Mouse (Mus musculus) CH12.LX (cell line): ENCODE data around the gene Dok5. TPM values are rescaled to one million over a fixed set of nuclear protein-coding genes. Genes with fewer than 3 reads are reported as not detected.

Experiments used
- DNase-seq: peaks from one replicate; pipeline ENCODE4 v3.0.0-alpha.2; 2013; ENCODE audit errors: extremely low read depth
- H3K27ac ChIP-seq: 2 replicates; pipeline ENCODE4 v1.5.1; 2012; ENCODE audit warnings: low read depth, mild to moderate bottlenecking, control low read depth, moderate library complexity; ENCODE audit not compliant: insufficient read depth
- H3K27me3 ChIP-seq: replicated peaks from 2 replicates; pipeline ENCODE3; 2012; ENCODE audit warnings: inconsistent platforms
- H3K36me3 ChIP-seq, 2 experiments: replicated peaks in 1 of 2; 2 replicates each; pipeline versions ENCODE3 to v1.6.1; 2012; ENCODE audit warnings: inconsistent platforms in 1 of 2, low read length in 1 of 2, mild to moderate bottlenecking in 1 of 2, mixed read lengths in 1 of 2, moderate library complexity in 1 of 2; ENCODE audit not compliant: control insufficient read depth in 1 of 2, insufficient read depth in 1 of 2
- H3K4me1 ChIP-seq, 2 experiments: 2 replicates each; pipeline ENCODE4 v1.6.1; 2012; ENCODE audit warnings: inconsistent platforms in 1 of 2, moderate library complexity in 1 of 2; ENCODE audit not compliant: insufficient read depth in 2 of 2, control insufficient read depth in 1 of 2
- H3K4me2 ChIP-seq: 2 replicates; pipeline ENCODE4 v1.6.1; 2012; ENCODE audit warnings: low read depth, mild to moderate bottlenecking, control low read depth; ENCODE audit not compliant: poor library complexity, insufficient read depth, severe bottlenecking
- H3K4me3 ChIP-seq, 3 experiments: fragments of 150-350 bp in 1 of 3; sonication (generic) in 1 of 3; replicated peaks in 1 of 3; 2 replicates each; pipeline versions ENCODE3 to v1.5.1; 2011 to 2012; ENCODE audit warnings: low read depth in 2 of 3, low read length in 2 of 3, mild to moderate bottlenecking in 2 of 3, moderate library complexity in 2 of 3, control low read depth in 1 of 3, improper control_type of control experiment in 1 of 3, inconsistent platforms in 1 of 3, mixed read lengths in 1 of 3; ENCODE audit not compliant: poor library complexity in 1 of 3
- H3K79me2 ChIP-seq: replicated peaks from 2 replicates; pipeline ENCODE4 v1.6.1; 2012; ENCODE audit warnings: mild to moderate bottlenecking, moderate library complexity; ENCODE audit not compliant: control insufficient read depth, poor library complexity, insufficient read depth, severe bottlenecking; ENCODE audit errors: extremely low read depth
- H3K9ac ChIP-seq: 2 replicates; pipeline ENCODE4 v1.6.1; 2012; ENCODE audit warnings: low read depth, mild to moderate bottlenecking, control low read depth, moderate library complexity; ENCODE audit not compliant: insufficient read depth
- H3K9me3 ChIP-seq: replicated peaks from 2 replicates; pipeline ENCODE3; 2012; ENCODE audit warnings: low read length, inconsistent platforms, mixed read lengths
- BHLHE40 ChIP-seq: IDR thresholded peaks from 2 replicates; pipeline ENCODE4 v1.6.1; 2011; ENCODE audit warnings: mild to moderate bottlenecking, low read depth, low read length, improper control_type of control experiment
- CTCF ChIP-seq, 2 experiments: IDR thresholded peaks in 1 of 2; conservative IDR thresholded peaks in 1 of 2; 2 replicates each; pipeline ENCODE4 v1.5.1; 2011 to 2012; ENCODE audit warnings: low read depth in 2 of 2, low read length in 2 of 2, improper control_type of control experiment in 1 of 2, inconsistent platforms in 1 of 2, mild to moderate bottlenecking in 1 of 2, moderate library complexity in 1 of 2
- E2F4 ChIP-seq: IDR thresholded peaks from 2 replicates; pipeline ENCODE4 v1.6.1; 2011; ENCODE audit warnings: low read depth, low read length, improper control_type of control experiment; ENCODE audit not compliant: insufficient replicate concordance
- IRF4 ChIP-seq: IDR thresholded peaks from 2 replicates; pipeline ENCODE4 v1.6.1; 2014; ENCODE audit warnings: low read depth, mild to moderate bottlenecking, inconsistent platforms, low read length, improper control_type of control experiment
- JUN ChIP-seq: IDR thresholded peaks from 2 replicates; pipeline ENCODE4 v1.6.1; 2011; ENCODE audit warnings: low read depth, mild to moderate bottlenecking, low read length, improper control_type of control experiment, moderate library complexity; ENCODE audit not compliant: insufficient read depth
- JUND ChIP-seq: conservative IDR thresholded peaks from 2 replicates; pipeline ENCODE4 v1.6.1; 2011; ENCODE audit warnings: low read depth, low read length, improper control_type of control experiment
- KAT2A ChIP-seq: IDR thresholded peaks from 2 replicates; pipeline ENCODE4 v1.6.1; 2012; ENCODE audit warnings: low read length, improper control_type of control experiment, inconsistent platforms; ENCODE audit not compliant: insufficient replicate concordance
- MAX ChIP-seq: IDR thresholded peaks from 2 replicates; pipeline ENCODE4 v1.6.1; 2011; ENCODE audit warnings: low read length, improper control_type of control experiment
- MAZ ChIP-seq: IDR thresholded peaks from 2 replicates; pipeline ENCODE4 v1.6.1; 2012; ENCODE audit warnings: low read depth, mild to moderate bottlenecking, inconsistent platforms, low read length, improper control_type of control experiment, moderate library complexity
- PAX5 ChIP-seq: IDR thresholded peaks from 2 replicates; pipeline ENCODE4 v1.6.1; 2012; ENCODE audit warnings: low read length, inconsistent platforms, mixed read lengths
- POLR2A ChIP-seq: IDR thresholded peaks from 2 replicates; pipeline ENCODE4 v1.6.1; 2011; ENCODE audit warnings: low read depth, mild to moderate bottlenecking, improper control_type of control experiment, low read length
- RAD21 ChIP-seq: IDR thresholded peaks from 2 replicates; pipeline ENCODE4 v1.6.1; 2011; ENCODE audit warnings: low read depth, mild to moderate bottlenecking, low read length, improper control_type of control experiment, moderate library complexity
- SIN3A ChIP-seq: IDR thresholded peaks from 2 replicates; pipeline ENCODE4 v1.6.1; 2012; ENCODE audit warnings: low read length, improper control_type of control experiment, inconsistent platforms
- SMC3 ChIP-seq: IDR thresholded peaks from 2 replicates; pipeline ENCODE4 v1.6.1; 2011; ENCODE audit warnings: low read depth, low read length, improper control_type of control experiment
- TCF12 ChIP-seq: IDR thresholded peaks from 2 replicates; pipeline ENCODE4 v1.6.1; 2014; ENCODE audit warnings: low read depth, mild to moderate bottlenecking, inconsistent platforms, low read length, improper control_type of control experiment
- USF1 ChIP-seq: IDR thresholded peaks from 2 replicates; pipeline ENCODE4 v1.6.1; 2014; ENCODE audit warnings: low read depth, mild to moderate bottlenecking, inconsistent platforms, low read length, improper control_type of control experiment
- USF2 ChIP-seq: conservative IDR thresholded peaks from 2 replicates; pipeline ENCODE4 v1.6.1; 2011; ENCODE audit warnings: low read depth, low read length, improper control_type of control experiment
- ZKSCAN1 ChIP-seq: IDR thresholded peaks from 2 replicates; pipeline ENCODE4 v1.6.1; 2012; ENCODE audit warnings: low read depth, inconsistent platforms, low read length, improper control_type of control experiment, borderline replicate concordance
- ZMIZ1 ChIP-seq: IDR thresholded peaks from 2 replicates; pipeline ENCODE4 v1.6.1; 2012; ENCODE audit warnings: low read depth, mild to moderate bottlenecking, inconsistent platforms, low read length, improper control_type of control experiment
- ZNF384 ChIP-seq: IDR thresholded peaks from 2 replicates; pipeline ENCODE4 v1.6.1; 2012; ENCODE audit warnings: low read depth, low read length, improper control_type of control experiment, inconsistent platforms
- dilution Hi-C: fragments of 300-500 bp; cut with MboI; formaldehyde crosslinking; loops from 2 replicates; pipeline ENCODE4 v1.14.3; 2020; ENCODE audit warnings: low sequenced_read_pairs; ENCODE audit not compliant: extremely low pct_unique_long_range_greater_than_20kb, extremely low pct_ligation_motif_present
- in situ Hi-C: fragments of 300-500 bp; cut with MboI; formaldehyde crosslinking; loops from 3 replicates; pipeline ENCODE4 v1.14.3; 2019; ENCODE audit warnings: low sequenced_read_pairs, low pct_ligation_motif_present, low pct_unique_long_range_greater_than_20kb, mixed read lengths
- polyA plus RNA-seq: library from polyadenylated mRNA; unstranded; fragments of >175 nt; gene quantifications from 2 replicates; pipeline ENCODE4 v1.2.1, GENCODE M21; 2012; ENCODE audit warnings: low read depth; ENCODE audit not compliant: insufficient read length
- total RNA-seq, 2 experiments: library from RNA; depleted of rRNA; stranded (reverse); fragments of 300-350 nt in 1 of 2; fragments of >200 nt in 1 of 2; gene quantifications; 2 replicates each; pipeline ENCODE4 v1.2.3; 2012 to 2014

Dok5 gene
- total and polyA plus RNA-seq, 3 experiments, result not detected

DNA sequence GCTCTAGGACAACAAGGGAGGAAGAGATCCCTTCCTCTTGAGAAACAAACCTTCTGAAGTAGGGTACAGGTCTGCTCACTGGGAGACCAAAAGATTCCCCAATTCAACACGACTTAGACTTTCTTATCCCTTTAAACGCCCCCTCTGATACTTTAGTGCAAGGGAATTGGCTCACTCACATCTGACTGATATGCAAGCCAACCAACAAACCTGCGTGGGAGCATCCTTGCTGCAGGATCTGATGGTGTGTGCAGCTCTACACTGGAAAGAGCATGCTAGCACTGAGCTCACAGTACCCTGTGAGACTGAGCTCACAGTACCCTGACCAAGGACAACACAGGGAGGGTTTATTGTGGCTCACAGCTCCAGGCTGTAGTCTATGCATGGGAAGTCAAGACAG lies 139.9 kb downstream of the Dok5 start:
- Histone ChIP-seq H3K9me3 (peaks cover 70% of the 10 kb centered on the region), H3K36me3 (no peaks in the 10 kb centered on the region), H3K27me3 (no peaks in the 10 kb centered on the region), H3K79me2 (no peaks in the 10 kb centered on the region), H3K27ac (no peak overlapping the region), H3K9ac (no peak overlapping the region), H3K4me1 (no peaks in the 10 kb centered on the region), H3K4me3 (no peak overlapping the region), H3K4me2 (no peak overlapping the region)
- in situ Hi-C loops (loop anchor here (10.0 kb wide), 1 partner anchor 1343 kb away; no protein-coding TSS in a partner anchor), dilution Hi-C loops (no loop called here)
- no peak for TF ChIP-seq ZMIZ1
- TF ChIP-seq PAX5, result no peak
- no peak for TF ChIP-seq IRF4
- no peak for TF ChIP-seq E2F4
- TF ChIP-seq TCF12, result no peak
- no peak for TF ChIP-seq JUND
- no peak for TF ChIP-seq RAD21
- no peak for TF ChIP-seq SMC3
- no peak for TF ChIP-seq SIN3A
- no peak for TF ChIP-seq MAX
- DNase-seq, result no peak

DNA sequence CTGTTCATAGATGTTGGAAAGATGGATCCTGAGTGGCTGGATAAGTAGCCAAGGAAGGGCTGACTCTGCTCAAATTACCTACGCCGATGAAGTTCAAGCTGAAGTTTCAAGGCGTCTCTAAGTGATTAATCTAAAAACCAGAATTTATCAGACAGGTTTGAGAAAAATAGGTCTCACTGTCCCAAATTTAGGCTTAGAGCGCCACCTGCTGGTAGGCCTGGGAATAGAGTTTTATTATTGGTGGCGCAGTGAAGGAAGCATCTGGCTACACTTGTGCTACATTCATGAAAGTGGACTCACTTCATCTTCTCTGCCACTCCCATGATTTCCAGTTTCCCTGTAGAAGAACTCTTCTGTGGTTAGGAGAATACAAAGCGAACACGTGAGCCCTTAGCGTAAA lies 141.8 kb downstream of the Dok5 start:
- dilution Hi-C loops (no loop called here), in situ Hi-C loops (loop anchor here (10.0 kb wide), 1 partner anchor 1341 kb away; no protein-coding TSS in a partner anchor)
- Histone ChIP-seq H3K4me2 (no peak overlapping the region), H3K27me3 (no peaks in the 10 kb centered on the region), H3K4me1 (no peaks in the 10 kb centered on the region), H3K36me3 (no peaks in the 10 kb centered on the region), H3K4me3 (no peak overlapping the region), H3K9me3 (peaks cover 75% of the 10 kb centered on the region), H3K9ac (no peak overlapping the region), H3K79me2 (no peaks in the 10 kb centered on the region), H3K27ac (no peak overlapping the region)
- DNase-seq, result peak; percentile 7
- TF ChIP-seq ZNF384 (no peak), JUN (no peak), USF1 (no peak), PAX5 (no peak), TCF12 (no peak), BHLHE40 (no peak), MAZ (no peak), CTCF (conservative IDR thresholded peaks at IDR 0.05 in 1 of 2, IDR thresholded peaks at IDR 0.05 in 1 of 2; ENCODE audit: low read depth in 2 of 2, low read length in 2 of 2) (peak; percentile 40 to 56), ZMIZ1 (no peak), SMC3 (peak; percentile 24), KAT2A (no peak), JUND (no peak), ZKSCAN1 (no peak), USF2 (no peak), POLR2A (no peak), RAD21 (peak; percentile 51)
